Mouse (Mus musculus) kidney, postnatal 4 days (tissue): ENCODE measurements around the gene Gm20388.

Experiments used
- DNase-seq, 2 experiments: peaks; one replicate each; pipeline ENCODE4 v3.0.0; 2021; ENCODE audit warnings: mixed read lengths in 2 of 2

The Gm20388 gene

GRCm38 (mm10) chr8:122641406-122641805 is 2730.8 kb downstream of the Gm20388 start:
- no peak for DNase-seq

GRCm38 (mm10) chr8:122642071-122642470 is 2731.4 kb downstream of the Gm20388 start:
- peak in 1 of 2 experiments; percentile 58 for DNase-seq

GRCm38 (mm10) chr8:122644175-122644954 is 2733.7 kb downstream of the Gm20388 start:
- no peak for DNase-seq

- DNase-seq: no peak
These were observed 2735.7 kb downstream of the Gm20388 start for GRCm38 (mm10) chr8:122646337-122646736.

GRCm38 (mm10) chr8:122648192-122648970 is 2737.7 kb downstream of the Gm20388 start:
- no peak for DNase-seq

GRCm38 (mm10) chr8:122651326-122651921 is 2740.8 kb downstream of the Gm20388 start:
- no peak for DNase-seq

- no peak for DNase-seq
These were observed 2742.0 kb downstream of the Gm20388 start for GRCm38 (mm10) chr8:122652643-122653042.

GRCm38 (mm10) chr8:122654768-122655167 is 2744.1 kb downstream of the Gm20388 start:
- DNase-seq: peak; percentile 80 to 86

- peak; percentile 37 to 38 for DNase-seq
These were observed 2745.7 kb downstream of the Gm20388 start for GRCm38 (mm10) chr8:122656056-122656999.

GRCm38 (mm10) chr8:122658149-122658806 is 2747.6 kb downstream of the Gm20388 start:
- DNase-seq: no peak

- DNase-seq: no peak
These were observed 2748.1 kb downstream of the Gm20388 start for GRCm38 (mm10) chr8:122658807-122659160.

- peak; percentile 34 to 37 for DNase-seq
These were observed 2749.4 kb downstream of the Gm20388 start for GRCm38 (mm10) chr8:122660022-122660421.

GRCm38 (mm10) chr8:122661138-122661537 is 2750.5 kb downstream of the Gm20388 start:
- DNase-seq: peak; percentile 86 to 91

GRCm38 (mm10) chr8:122661894-122662293 is 2751.3 kb downstream of the Gm20388 start:
- DNase-seq: no peak

- no peak for DNase-seq
These were observed 2752.5 kb downstream of the Gm20388 start for GRCm38 (mm10) chr8:122663106-122663505.

- peak; percentile 28 to 51 for DNase-seq
These were observed 2753.0 kb downstream of the Gm20388 start for GRCm38 (mm10) chr8:122663670-122664069.

GRCm38 (mm10) chr8:122665221-122665620 is 2754.6 kb downstream of the Gm20388 start:
- DNase-seq: peak; percentile 65 to 76

GRCm38 (mm10) chr8:122665667-122666316 is 2755.2 kb downstream of the Gm20388 start:
- DNase-seq: peak; percentile 78 to 86

- DNase-seq: peak; percentile 22 to 39
These were observed 2755.7 kb downstream of the Gm20388 start for GRCm38 (mm10) chr8:122666338-122666764.

- DNase-seq: peak in 1 of 2 experiments; percentile 38
These were observed 2756.2 kb downstream of the Gm20388 start for GRCm38 (mm10) chr8:122666827-122667226.

- DNase-seq: no peak
These were observed 2757.2 kb downstream of the Gm20388 start for GRCm38 (mm10) chr8:122667854-122668253.
